Mouse (Mus musculus): ENCODE data around the gene Gnptab.

The Gnptab gene

GRCm38 (mm10) chr10:88377666-88378065, 1.3 kb upstream of the Gnptab start:
- DNase-seq (ENCODE audit: low spot score in 2 of 2) = no peak

- DNase-seq (ENCODE audit: low spot score in 2 of 2) = peak; percentile 30 to 41
Observed at GRCm38 (mm10) chr10:88380002-88380401, 1.1 kb downstream of the Gnptab start.

- no peak for DNase-seq (ENCODE audit: low spot score in 2 of 2)
Observed at GRCm38 (mm10) chr10:88380430-88381060, 1.6 kb downstream of the Gnptab start.

- no peak for DNase-seq (ENCODE audit: low spot score in 2 of 2)
Observed at GRCm38 (mm10) chr10:88381286-88381685, 2.4 kb downstream of the Gnptab start.

GRCm38 (mm10) chr10:88382009-88382408, 3.1 kb downstream of the Gnptab start:
- DNase-seq (ENCODE audit: low spot score in 2 of 2) = no peak

- no peak for DNase-seq (ENCODE audit: low spot score in 2 of 2)
Observed at GRCm38 (mm10) chr10:88383479-88383878, 4.5 kb downstream of the Gnptab start.

GRCm38 (mm10) chr10:88384081-88384480, 5.1 kb downstream of the Gnptab start:
- no peak for DNase-seq (ENCODE audit: low spot score in 2 of 2)

- no peak for DNase-seq (ENCODE audit: low spot score in 2 of 2)
Observed at GRCm38 (mm10) chr10:88385290-88385689, 6.4 kb downstream of the Gnptab start.

GRCm38 (mm10) chr10:88385758-88386157, 6.8 kb downstream of the Gnptab start:
- no peak for DNase-seq (ENCODE audit: low spot score in 2 of 2)

GRCm38 (mm10) chr10:88386251-88386650, 7.3 kb downstream of the Gnptab start:
- DNase-seq (ENCODE audit: low spot score in 2 of 2) = no peak

GRCm38 (mm10) chr10:88389576-88389975, 10.6 kb downstream of the Gnptab start:
- DNase-seq (ENCODE audit: low spot score in 2 of 2) = peak; percentile 53 to 58

GRCm38 (mm10) chr10:88390096-88390790, 11.3 kb downstream of the Gnptab start:
- peak; percentile 77 to 79 for DNase-seq (ENCODE audit: low spot score in 2 of 2)

GRCm38 (mm10) chr10:88391495-88391894, 12.6 kb downstream of the Gnptab start:
- no peak for DNase-seq (ENCODE audit: low spot score in 2 of 2)

GRCm38 (mm10) chr10:88392181-88392847, 13.4 kb downstream of the Gnptab start:
- DNase-seq (ENCODE audit: low spot score in 2 of 2) = no peak

GRCm38 (mm10) chr10:88398668-88399243, 19.8 kb downstream of the Gnptab start:
- no peak for DNase-seq (ENCODE audit: low spot score in 2 of 2)

GRCm38 (mm10) chr10:88399271-88399670, 20.3 kb downstream of the Gnptab start:
- DNase-seq (ENCODE audit: low spot score in 2 of 2) = peak; percentile 22 to 29

- DNase-seq (ENCODE audit: low spot score in 2 of 2) = no peak
Observed at GRCm38 (mm10) chr10:88403021-88403420, 24.1 kb downstream of the Gnptab start.

GRCm38 (mm10) chr10:88404220-88404619, 25.3 kb downstream of the Gnptab start:
- no peak for DNase-seq (ENCODE audit: low spot score in 2 of 2)

GRCm38 (mm10) chr10:88405812-88406211, 26.9 kb downstream of the Gnptab start:
- no peak for DNase-seq (ENCODE audit: low spot score in 2 of 2)

- no peak for DNase-seq (ENCODE audit: low spot score in 2 of 2)
Observed at GRCm38 (mm10) chr10:88407875-88408631, 29.1 kb downstream of the Gnptab start.

GRCm38 (mm10) chr10:88409751-88410150, 30.8 kb downstream of the Gnptab start:
- DNase-seq (ENCODE audit: low spot score in 2 of 2) = no peak
